Mouse (Mus musculus) mesoderm, embryonic 11.5 days (tissue): ENCODE results near the gene Clk3.
A peak's percentile ranks its signal among the peaks of the same experiment; 100 is the strongest.
"Not testable (repeated sequence)": the region's sequence is repeated elsewhere in the genome, so short reads cannot be mapped to it uniquely, and the experiment has no call there.

Experiments
- DNase-seq: peaks from one replicate; pipeline ENCODE4 v3.0.0-alpha.2; 2012; ENCODE audit warnings: low read depth, low spot score

The Clk3 gene

DNA sequence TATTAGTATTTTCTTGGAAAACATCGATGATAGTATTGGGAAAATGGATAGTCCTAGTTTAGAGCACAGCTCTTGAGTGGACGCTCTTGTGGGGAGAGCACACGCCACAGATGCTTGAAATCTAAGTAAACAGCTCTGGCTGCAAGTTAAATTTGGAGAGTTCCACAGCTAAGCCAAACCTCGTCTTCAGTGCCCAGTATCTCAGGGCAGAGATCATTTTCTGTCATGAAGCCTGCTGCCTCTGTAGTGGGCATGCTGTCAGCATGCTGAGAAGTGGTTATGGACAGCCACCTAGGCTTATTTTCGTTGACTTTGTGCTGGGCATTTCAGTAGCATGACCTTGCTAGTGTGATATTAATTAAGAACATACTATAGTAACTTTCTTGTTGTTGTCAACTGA is 41.9 kb downstream of the Clk3 start:
- DNase-seq: no peak

DNA sequence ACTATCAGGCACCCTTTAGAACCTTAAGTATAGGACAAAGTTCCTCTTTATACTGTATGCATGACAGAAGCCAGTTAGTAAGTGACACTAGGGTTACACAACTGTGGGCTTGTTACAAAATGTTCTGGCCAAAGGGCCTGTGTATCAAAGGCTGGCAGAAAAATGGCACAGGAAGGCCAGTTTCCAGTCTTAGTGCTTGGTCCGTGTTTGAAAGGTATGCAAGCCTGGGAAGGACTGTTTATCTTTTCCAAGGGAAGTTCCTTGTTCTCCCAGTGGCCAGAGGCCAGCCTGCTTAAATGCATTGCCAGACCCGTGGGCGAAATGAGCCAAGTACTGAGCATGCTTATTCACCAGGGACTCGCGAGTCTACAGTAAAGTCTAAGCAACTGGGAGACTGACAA is 42.3 kb downstream of the Clk3 start:
- DNase-seq: no peak

- DNase-seq: no peak
These were observed 43.3 kb downstream of the Clk3 start for GRCm38 (mm10) chr9:57722371-57722770.

GRCm38 (mm10) chr9:57720736-57721135 is 44.9 kb downstream of the Clk3 start:
- no peak for DNase-seq

DNA sequence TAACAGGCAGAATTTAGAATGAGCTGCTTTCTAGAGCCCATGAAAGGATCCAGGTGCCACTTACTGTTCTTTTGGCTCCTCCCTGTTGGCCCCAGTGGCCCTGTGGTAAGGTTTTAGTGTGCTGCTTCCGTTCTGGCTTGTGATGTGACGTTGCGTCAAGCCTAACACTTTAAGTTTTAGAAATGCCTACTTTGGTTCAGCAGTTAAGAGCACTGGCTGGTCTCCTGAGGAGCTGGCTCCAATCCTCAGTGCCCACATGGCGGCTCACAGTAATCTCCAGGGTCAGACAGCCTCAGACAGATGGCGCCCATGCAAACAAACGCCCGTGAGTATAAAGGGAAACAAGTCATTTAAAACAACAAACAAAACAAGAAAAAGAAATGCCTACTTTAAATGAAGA is 47.3 kb downstream of the Clk3 start:
- no peak for DNase-seq

GRCm38 (mm10) chr9:57712194-57712593 is 53.5 kb downstream of the Clk3 start:
- DNase-seq: no peak

DNA sequence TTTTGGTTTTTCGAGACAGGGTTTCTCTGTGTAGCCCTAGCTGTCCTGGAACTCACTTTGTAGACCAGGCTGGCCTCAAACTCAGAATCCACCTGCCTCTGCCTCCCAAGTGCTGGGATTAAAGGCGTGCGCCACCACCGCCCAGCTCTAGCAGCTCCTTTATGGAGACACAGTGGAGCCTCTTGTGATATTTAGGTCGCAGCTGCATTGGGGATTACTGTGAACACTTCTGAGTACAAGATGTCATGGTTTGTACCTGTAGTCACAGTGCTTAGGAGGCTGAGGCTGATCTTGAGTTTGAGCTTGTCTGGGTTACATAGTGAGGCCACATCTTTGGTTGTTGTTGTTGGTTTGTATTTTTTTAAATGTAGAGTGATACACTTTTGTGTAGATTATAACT is 55.4 kb downstream of the Clk3 start:
- not testable (repeated sequence) for DNase-seq

DNA sequence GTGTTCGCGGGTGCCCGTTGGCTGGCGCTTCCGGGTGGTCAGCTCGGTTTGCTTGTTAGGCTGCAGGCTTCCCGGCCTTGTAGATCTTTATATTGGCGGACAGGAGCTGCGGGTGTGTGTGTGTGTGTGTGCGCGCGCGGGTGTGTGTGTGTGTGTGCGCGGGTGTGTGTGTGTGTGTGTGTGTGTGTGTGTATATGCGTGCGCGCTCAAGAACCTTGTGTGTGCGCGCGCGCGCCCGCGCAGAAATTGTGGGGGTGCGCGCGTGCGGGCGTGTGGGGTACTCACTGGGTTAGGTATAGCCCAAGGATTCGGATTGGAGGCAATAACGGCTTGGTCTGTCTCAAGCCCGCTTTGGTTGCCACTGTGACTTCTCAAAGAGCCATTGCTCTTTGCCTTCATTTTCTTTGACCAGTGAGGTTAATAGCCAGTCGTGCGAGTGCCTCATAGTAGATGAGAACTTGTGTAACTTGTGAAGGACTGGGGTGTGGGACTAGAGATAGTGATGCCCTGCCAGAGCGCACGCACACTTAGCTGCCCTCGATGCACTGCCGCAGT is 56.9 kb downstream of the Clk3 start:
- peak; percentile 36 for DNase-seq

- DNase-seq: peak; percentile 94
These were observed 57.5 kb downstream of the Clk3 start, which contains the start of gene Edc3 for GRCm38 (mm10) chr9:57708068-57708719. Gene Edc3, plus strand, starts transcription at chr9:57708540.

DNA sequence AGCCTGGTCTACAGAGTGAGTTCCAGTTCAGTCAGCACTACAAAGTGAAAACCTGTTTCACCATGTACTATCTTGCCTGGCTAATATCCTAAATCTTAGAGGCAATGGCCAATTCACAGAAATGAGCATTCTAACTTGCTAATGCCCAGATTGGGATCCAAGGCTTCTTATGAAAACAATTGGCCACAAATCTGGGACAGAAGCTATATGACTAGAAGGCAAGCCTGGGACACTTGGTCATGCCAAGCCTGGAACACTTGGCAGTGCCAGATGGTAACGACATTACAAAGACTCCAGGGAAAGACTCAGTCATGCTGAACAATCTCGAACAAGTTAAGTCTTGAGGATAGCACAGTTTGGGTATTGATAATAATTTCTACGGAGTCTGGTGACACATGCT is 59.2 kb downstream of the Clk3 start:
- DNase-seq: no peak
